Mouse (Mus musculus) v-Abl transformed pro-B cells (cell line): ENCODE measurements around the gene Prss32.

ENCODE experiments used
- in situ Hi-C, 2 experiments: fragments of 400-800 bp; cut with MboI; formaldehyde crosslinking; loops; one replicate each; pipeline ENCODE4 v1.15.1; 2025; ENCODE audit not compliant: unreplicated experiment in 2 of 2

Prss32 gene

GRCm38 (mm10) chr17:23843812-23844273 lies at the start of gene Prss32, which contains the start of gene Prss41:
Prss32 (plus strand) TSS chr17:23843855.
Prss41 (minus strand) TSS chr17:23844172.
- in situ Hi-C loops: no loop called here

GRCm38 (mm10) chr17:23795323-23795722 lies 48.3 kb upstream of the Prss32 start:
- in situ Hi-C loops: no loop called here

- in situ Hi-C loops: no loop called here
Measured at GRCm38 (mm10) chr17:23797316-23797715, 46.3 kb upstream of the Prss32 start.

DNA sequence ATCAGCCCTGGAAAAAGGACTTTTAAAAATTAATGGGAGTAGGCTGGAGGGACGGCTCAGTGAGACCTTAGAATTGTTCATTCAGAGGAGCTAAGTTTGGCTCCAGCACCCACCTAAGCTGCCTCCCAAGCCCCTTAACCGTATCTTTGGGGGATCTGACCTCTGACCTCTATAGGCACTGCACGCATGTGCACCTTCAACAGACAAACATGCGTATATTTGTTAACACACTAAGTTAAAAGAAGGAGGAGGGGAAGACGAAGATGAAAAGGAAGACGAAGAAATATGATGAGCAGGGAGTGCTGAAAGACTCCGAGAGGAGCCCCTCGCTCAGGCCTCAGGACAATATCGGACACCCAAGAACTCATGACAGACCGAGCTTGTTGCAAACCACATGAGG lies 42.0 kb upstream of the Prss32 start:
- in situ Hi-C loops: no loop called here

- in situ Hi-C loops: no loop called here
Measured at GRCm38 (mm10) chr17:23802746-23803365, 40.8 kb upstream of the Prss32 start.

DNA sequence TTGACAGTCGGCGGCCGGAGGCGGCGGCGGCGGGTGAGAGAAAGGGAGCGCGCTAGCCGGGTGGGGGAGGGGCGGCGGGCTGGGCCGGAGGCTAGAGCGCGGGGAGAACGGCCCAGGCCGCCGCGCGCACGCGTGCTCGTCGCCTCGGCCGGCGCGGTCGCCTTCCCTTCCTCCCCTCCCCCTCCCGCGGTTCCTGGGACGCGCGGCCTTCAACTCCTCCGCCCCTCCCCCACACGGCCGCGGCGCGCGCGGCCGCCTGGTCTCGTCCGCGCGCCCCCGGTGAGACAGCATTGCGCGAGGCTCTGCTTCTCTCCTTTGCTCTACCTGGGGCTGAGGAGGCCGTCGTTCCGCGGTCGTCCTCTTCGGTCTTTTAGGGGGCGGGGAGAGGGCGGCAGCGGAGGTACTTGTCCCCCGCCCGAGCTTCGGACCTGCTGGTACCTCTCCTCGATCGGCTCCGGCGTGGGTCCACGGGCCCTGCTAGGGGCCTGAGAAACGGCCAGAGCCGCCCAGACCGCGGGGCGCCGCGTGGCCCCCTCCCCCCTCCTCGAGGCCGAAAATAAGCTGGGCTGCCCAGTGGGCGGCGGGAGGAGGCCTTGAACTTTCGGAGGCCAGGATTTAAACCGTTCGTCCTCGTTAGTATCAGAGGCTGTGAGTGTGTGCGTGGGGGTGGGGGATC lies 40.2 kb upstream of the Prss32 start:
- in situ Hi-C loops: no loop called here

DNA sequence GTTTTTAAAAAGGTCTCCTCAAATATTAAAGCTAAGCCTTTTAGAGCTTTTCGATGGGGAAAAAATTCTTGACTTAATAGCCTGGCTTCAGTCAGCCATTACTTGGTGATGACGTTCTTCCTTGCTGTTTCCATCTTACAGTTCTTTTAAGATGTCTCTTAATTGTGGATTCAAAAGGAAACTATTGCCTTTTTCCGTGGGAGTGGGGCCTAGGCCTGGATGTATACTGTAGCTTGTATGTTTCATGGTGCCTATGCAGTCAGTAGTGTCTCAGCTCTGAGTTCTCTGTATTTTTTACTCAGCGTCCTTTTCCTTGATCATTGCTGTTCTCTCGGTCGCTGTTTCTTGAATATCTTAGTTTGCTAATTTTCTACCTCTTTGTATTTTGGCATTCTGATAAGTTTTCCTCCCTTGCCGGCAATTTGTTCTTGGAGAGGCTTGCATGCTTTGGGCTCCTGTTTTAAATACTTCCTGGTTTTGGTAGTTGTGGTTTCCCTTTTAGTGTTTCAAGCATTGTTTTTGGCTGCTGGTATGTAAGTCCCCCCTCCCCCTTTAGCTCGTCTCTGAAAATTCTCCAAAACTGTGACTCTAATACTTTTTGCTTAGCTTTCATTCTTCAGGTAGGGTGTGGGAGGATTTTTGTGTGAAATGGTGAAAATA lies 39.1 kb upstream of the Prss32 start:
- in situ Hi-C loops: no loop called here

DNA sequence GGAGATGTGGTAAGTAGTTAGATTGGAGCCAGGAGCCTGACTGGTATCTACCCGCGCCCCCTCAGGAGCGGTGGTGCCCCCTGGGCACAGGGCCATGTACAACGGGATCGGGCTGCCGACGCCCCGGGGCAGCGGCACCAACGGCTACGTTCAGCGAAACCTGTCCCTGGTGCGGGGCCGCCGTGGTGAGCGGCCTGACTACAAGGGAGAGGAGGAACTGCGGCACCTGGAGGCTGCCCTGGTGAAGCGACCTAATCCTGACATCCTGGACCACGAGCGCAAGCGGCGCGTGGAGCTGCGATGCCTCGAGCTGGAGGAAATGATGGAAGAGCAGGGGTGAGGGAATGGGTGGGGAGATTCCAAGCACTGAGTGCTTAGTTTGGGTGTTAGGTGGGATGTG lies 36.8 kb upstream of the Prss32 start:
- in situ Hi-C loops: no loop called here

- in situ Hi-C loops: no loop called here
Measured at GRCm38 (mm10) chr17:23807918-23808317, 35.7 kb upstream of the Prss32 start.

- in situ Hi-C loops: no loop called here
Measured at GRCm38 (mm10) chr17:23815641-23816040, 28.0 kb upstream of the Prss32 start.

DNA sequence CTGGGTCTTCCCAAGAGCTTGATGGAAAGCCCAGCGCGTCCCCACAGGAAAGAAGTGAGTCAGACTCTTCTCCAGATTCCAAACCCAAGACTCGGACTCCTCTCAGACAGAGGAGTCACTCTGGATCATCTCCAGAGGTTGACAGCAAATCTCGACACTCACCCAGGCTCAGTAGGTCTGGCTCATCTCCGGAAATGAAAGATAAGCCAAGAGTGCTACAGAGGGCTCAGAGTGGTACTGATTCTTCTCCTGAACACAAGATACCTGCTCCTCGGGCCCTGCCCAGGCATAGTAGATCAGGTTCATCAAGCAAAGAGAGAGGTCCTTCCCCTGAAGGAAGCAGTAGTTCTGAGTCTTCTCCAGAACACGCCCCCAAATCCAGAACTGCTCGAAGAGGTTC lies 25.1 kb upstream of the Prss32 start:
- in situ Hi-C loops: no loop called here

DNA sequence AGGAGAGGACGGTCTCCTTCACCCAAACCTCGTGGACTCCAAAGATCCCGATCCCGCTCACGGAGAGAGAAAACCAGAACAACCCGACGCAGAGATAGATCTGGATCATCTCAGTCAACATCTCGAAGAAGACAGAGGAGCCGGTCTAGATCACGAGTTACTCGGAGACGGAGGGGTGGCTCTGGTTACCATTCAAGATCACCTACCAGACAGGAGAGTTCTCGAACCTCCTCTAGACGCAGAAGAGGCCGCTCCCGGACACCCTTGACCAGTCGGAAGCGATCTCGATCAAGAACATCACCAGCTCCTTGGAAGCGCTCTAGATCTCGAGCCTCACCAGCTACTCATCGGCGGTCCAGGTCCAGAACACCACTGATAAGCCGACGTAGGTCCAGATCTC lies 24.4 kb upstream of the Prss32 start:
- in situ Hi-C loops: no loop called here

- in situ Hi-C loops: no loop called here
Measured at GRCm38 (mm10) chr17:23820731-23821130, 22.9 kb upstream of the Prss32 start.

- in situ Hi-C loops: no loop called here
Measured at GRCm38 (mm10) chr17:23822094-23822493, 21.6 kb upstream of the Prss32 start.

GRCm38 (mm10) chr17:23823018-23823417 lies 20.6 kb upstream of the Prss32 start:
- in situ Hi-C loops: no loop called here

GRCm38 (mm10) chr17:23823614-23824013 lies 20.0 kb upstream of the Prss32 start:
- in situ Hi-C loops: no loop called here

GRCm38 (mm10) chr17:23825591-23825990 lies 18.1 kb upstream of the Prss32 start:
- in situ Hi-C loops: no loop called here

GRCm38 (mm10) chr17:23828271-23829001 lies 15.2 kb upstream of the Prss32 start:
- in situ Hi-C loops: no loop called here

GRCm38 (mm10) chr17:23829064-23829619 lies 14.5 kb upstream of the Prss32 start, which contains the start of gene Elob:
Elob (minus strand) TSS chr17:23829136.
- in situ Hi-C loops: no loop called here

DNA sequence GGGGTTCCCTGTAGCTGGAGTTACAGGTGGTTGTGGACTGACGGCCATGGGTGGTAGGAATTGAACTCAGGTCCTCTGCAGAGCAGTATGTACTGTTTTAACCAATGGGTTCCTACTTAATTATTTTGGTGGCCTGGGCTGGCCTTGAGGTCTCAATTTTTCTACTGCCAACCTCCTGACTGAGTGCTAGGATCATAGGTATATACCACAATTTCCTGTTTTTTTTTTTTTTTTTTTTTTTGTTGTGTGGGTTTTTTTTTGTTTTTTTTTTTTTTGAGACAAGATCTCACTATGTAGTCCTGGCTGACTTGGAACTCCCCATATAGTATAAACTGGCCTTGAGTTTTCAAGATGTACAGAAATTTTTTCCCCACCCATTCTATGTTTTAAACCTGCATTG lies 12.5 kb upstream of the Prss32 start:
- in situ Hi-C loops: no loop called here
